Mouse (Mus musculus) neutrophil, adult 5-6 weeks (primary cell): ENCODE data around the gene Tmem79. TPM values are rescaled to one million over a fixed set of nuclear protein-coding genes. Genes with fewer than 3 reads are reported as not detected.
"Not testable (repeated sequence)": the region's sequence is repeated elsewhere in the genome, so short reads cannot be mapped to it uniquely, and the experiment has no call there.

Experiments
- ATAC-seq: fragments of 151-379, 151-347 bp; 2 replicates; pipeline ENCODE4 v1.8.0; 2017; ENCODE audit warnings: mild to moderate bottlenecking, moderate TSS enrichment; ENCODE audit not compliant: insufficient number of reproducible peaks, poor library complexity, low FRiP score, severe bottlenecking; ENCODE audit errors: extremely low read depth
- total RNA-seq: library from RNA; stranded (forward); fragments of 200-1000 nt; gene quantifications from 2 replicates; pipeline ENCODE4 v1.2.3, GENCODE M21; 2017

Tmem79 gene
- total RNA-seq, 1 experiment from 2014 or later = not detected

- no peak for ATAC-seq
These were observed 44.0 kb downstream of the Tmem79 start for GRCm38 (mm10) chr3:88291970-88292369.

GRCm38 (mm10) chr3:88288133-88288713, 47.7 kb downstream of the Tmem79 start:
- not testable (repeated sequence) for ATAC-seq

DNA sequence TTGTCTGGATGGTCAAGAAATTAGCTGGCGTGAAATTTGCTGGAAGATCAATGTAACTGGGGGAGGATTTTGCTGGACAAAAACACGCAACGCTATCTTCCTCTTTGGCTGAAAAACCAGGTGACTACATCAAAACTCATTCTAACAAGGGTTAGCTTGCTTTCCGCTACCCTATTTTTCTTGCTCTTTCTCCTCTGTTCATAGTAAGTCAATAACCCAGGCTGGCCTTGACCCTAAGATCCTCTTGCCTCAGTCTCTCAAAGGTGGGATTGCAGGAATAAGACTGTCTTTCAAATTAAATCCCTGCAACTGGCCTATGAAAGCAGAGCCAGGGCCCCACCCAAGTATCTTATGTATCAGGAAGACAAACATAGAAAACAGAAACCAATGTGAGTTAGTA, 48.8 kb downstream of the Tmem79 start, which contains the start of gene Gm38392:
Gm38392 (minus strand) TSS at position 101 of the 400 bp plus-strand sequence.
- ATAC-seq = no peak

DNA sequence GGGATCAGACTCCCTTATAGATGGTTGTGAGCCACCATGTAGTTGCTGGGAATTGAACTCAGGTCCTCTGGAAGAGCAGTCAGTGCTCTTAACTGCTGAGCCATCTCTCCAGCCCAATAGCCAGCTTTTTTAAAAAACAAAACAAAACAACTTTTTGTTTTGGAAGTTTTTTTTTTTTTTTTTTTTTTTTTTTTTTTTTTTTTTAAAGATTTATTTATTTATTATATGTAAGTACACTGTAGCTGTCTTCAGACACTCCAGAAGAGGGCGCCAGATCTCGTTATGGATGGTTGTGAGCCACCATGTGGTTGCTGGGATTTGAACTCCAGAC, 50.4 kb downstream of the Tmem79 start:
- not testable (repeated sequence) for ATAC-seq

- ATAC-seq = not testable (repeated sequence)
These were observed 51.0 kb downstream of the Tmem79 start for GRCm38 (mm10) chr3:88284815-88285564.

- not testable (repeated sequence) for ATAC-seq
These were observed 54.6 kb downstream of the Tmem79 start for GRCm38 (mm10) chr3:88281141-88281916.

GRCm38 (mm10) chr3:88280035-88280434, 55.9 kb downstream of the Tmem79 start:
- ATAC-seq = no peak

Other genes with a start within 250 kb of the Tmem79 start
- gene Mef2d, start 193.8 kb downstream of the Tmem79 start, total RNA-seq = 120 and 162 TPM in 2 replicates
- gene Rhbg, start 81.4 kb downstream of the Tmem79 start, total RNA-seq = not detected in 2 replicates
- gene Gm38392, start 48.9 kb downstream of the Tmem79 start, total RNA-seq = not detected in 2 replicates
- gene Tsacc, start 39.1 kb downstream of the Tmem79 start, total RNA-seq = 1.6 and 2.2 TPM in 2 replicates
- 73.6 and 102 TPM in 2 replicates for gene Cct3, start 39.0 kb downstream of the Tmem79 start, total RNA-seq
- gene Glmp, start 11.1 kb downstream of the Tmem79 start, total RNA-seq = 27.7 and 32.1 TPM in 2 replicates
- 65.1 and 65.7 TPM in 2 replicates for gene Smg5, start 112 bp upstream of the Tmem79 start, total RNA-seq
- 0.49 TPM in 1 of 2 replicates, not detected in the other for gene Paqr6, start 28.4 kb upstream of the Tmem79 start, total RNA-seq
- gene Bglap3, start 36.6 kb upstream of the Tmem79 start, total RNA-seq = not detected in 2 replicates
- not detected in 2 replicates for gene Bglap2, start 42.6 kb upstream of the Tmem79 start, total RNA-seq
- not detected in 2 replicates for gene Bglap, start 48.3 kb upstream of the Tmem79 start, total RNA-seq
- gene Pmf1, start 74.2 kb upstream of the Tmem79 start, total RNA-seq = 21.1 and 22.1 TPM in 2 replicates
- gene Slc25a44, start 89.0 kb upstream of the Tmem79 start, total RNA-seq = 20.9 and 26.2 TPM in 2 replicates
- 161 and 176 TPM in 2 replicates for gene Sema4a, start 125.0 kb upstream of the Tmem79 start, total RNA-seq
- gene Lmna, start 173.8 kb upstream of the Tmem79 start, total RNA-seq = 8.1 and 9.4 TPM in 2 replicates
- 0.47 and 0.49 TPM in 2 replicates for gene Mex3a, start 196.2 kb upstream of the Tmem79 start, total RNA-seq
- gene Rab25, start 212.2 kb upstream of the Tmem79 start, total RNA-seq = 0.47 and 1.1 TPM in 2 replicates
- gene Lamtor2, start 216.9 kb upstream of the Tmem79 start, total RNA-seq = 66.6 and 68.0 TPM in 2 replicates
- 25.3 and 26.3 TPM in 2 replicates for gene Ubqln4, start 217.6 kb upstream of the Tmem79 start, total RNA-seq
- 21.5 and 25.4 TPM in 2 replicates for gene Ssr2, start 239.7 kb upstream of the Tmem79 start, total RNA-seq